Mouse (Mus musculus) central nervous system, embryonic 18 days (tissue): ENCODE data around the gene Ar. TPM values are rescaled to one million over a fixed set of nuclear protein-coding genes. Genes with fewer than 3 reads are reported as not detected.

Source experiments
- polyA plus RNA-seq: library from polyadenylated mRNA; depleted of rRNA; stranded (reverse); fragments of >200 nt; gene quantifications from 2 replicates; pipeline ENCODE4 v1.2.3, GENCODE M21; 2012; rRNA removed

The Ar gene
- polyA plus RNA-seq = 0.05 TPM in 2 replicates

DNA sequence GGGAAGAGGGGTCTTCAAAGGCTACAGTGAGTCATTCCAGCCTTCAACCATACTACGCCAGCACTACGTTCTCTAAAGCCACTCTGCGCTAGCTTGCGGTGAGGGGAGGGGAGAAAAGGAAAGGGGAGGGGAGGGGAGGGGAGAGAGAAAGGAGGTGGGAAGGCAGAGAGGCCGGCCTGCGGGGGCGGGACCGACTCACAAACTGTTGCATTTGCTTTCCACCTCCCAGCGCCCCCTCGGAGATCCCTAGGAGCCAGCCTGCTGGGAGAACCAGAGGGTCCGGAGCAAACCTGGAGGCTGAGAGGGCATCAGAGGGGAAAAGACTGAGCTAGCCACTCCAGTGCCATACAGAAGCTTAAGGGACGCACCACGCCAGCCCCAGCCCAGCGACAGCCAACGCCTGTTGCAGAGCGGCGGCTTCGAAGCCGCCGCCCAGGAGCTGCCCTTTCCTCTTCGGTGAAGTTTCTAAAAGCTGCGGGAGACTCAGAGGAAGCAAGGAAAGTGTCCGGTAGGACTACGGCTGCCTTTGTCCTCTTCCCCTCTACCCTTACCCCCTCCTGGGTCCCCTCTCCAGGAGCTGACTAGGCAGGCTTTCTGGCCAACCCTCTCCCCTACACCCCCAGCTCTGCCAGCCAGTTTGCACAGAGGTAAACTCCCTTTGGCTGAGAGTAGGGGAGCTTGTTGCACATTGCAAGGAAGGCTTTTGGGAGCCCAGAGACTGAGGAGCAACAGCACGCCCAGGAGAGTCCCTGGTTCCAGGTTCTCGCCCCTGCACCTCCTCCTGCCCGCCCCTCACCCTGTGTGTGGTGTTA, at the start of gene Ar:
Ar (plus strand) TSS at position 239 of the 812 bp plus-strand sequence.

